Mouse (Mus musculus) midbrain, embryonic 10.5 days (tissue): ENCODE measurements around the gene Il4i1. TPM values are rescaled to one million over a fixed set of nuclear protein-coding genes. Genes with fewer than 3 reads are reported as not detected.

ENCODE experiments used
- DNase-seq: peaks from one replicate; pipeline ENCODE4 v3.0.0-alpha.2; 2017; ENCODE audit warnings: low spot score
- H3K27ac ChIP-seq: fragments of 300-500 bp; sonication (generic); replicated peaks from 2 replicates; pipeline ENCODE4 v1.5.1; 2016; ENCODE audit warnings: mild to moderate bottlenecking
- H3K27me3 ChIP-seq: fragments of 300-500 bp; sonication (generic); 2 replicates; pipeline ENCODE4 v1.6.1; 2016; ENCODE audit warnings: low read depth, mild to moderate bottlenecking; ENCODE audit not compliant: poor library complexity, severe bottlenecking
- H3K36me3 ChIP-seq: fragments of 300-500 bp; sonication (generic); 2 replicates; pipeline ENCODE4 v1.6.1; 2016; ENCODE audit warnings: mild to moderate bottlenecking, moderate library complexity
- H3K4me1 ChIP-seq: fragments of 300-500 bp; sonication (generic); 2 replicates; pipeline ENCODE4 v1.6.1; 2016
- H3K4me3 ChIP-seq: fragments of 300-500 bp; sonication (generic); 2 replicates; pipeline ENCODE4 v1.5.1; 2016; ENCODE audit warnings: mild to moderate bottlenecking, moderate library complexity
- H3K9me3 ChIP-seq: fragments of 300-500 bp; sonication (generic); replicated peaks from 2 replicates; pipeline ENCODE4 v1.6.1; 2016; ENCODE audit warnings: mild to moderate bottlenecking
- WGBS: fragments of 180-500 bp; shearing (Covaris S2); methylation state at CpG from one replicate; pipeline ENCODE4 v1.1.7; 2016; 5-methylcytosine and 5-hydroxymethylcytosine counted together
- microRNA counts: library from miRNA; unstranded; fragments of <30 nt; microRNA quantifications from one replicate; lab custom pipeline; 2017
- microRNA-seq: library from miRNA; unstranded; fragments of <30 nt; microRNA quantifications from one replicate; pipeline ENCODE4, GENCODE M21; 2017
- polyA plus RNA-seq: library from polyadenylated mRNA; unstranded; fragments of >200 nt; fragmentation: Nextera tagmentation; extraction: Ambion mirVana; gene quantifications from 2 replicates; pipeline ENCODE4 v1.2.1, GENCODE M21; 2016

Il4i1 gene
- polyA plus RNA-seq, 1 experiment from 2014 or later = 1.2 TPM

GRCm38 (mm10) chr7:44877833-44878232 lies 61.6 kb downstream of the Il4i1 start:
- no peak for DNase-seq
- Histone ChIP-seq H3K27ac (no peak overlapping the region), H3K27me3 (no peaks in the 10 kb centered on the region), H3K36me3 (peaks cover 75% of the 10 kb centered on the region), H3K4me1 (peaks cover 5% of the 10 kb centered on the region; the same call in 1 of the 2 replicates), H3K4me3 (peak overlapping the region; percentile 20; the same call in 1 of the 2 replicates), H3K9me3 (no peaks in the 10 kb centered on the region)
- 92% methylated on average over 14 of the region's 14 CpGs for WGBS

GRCm38 (mm10) chr7:44883036-44883435 lies 66.8 kb downstream of the Il4i1 start:
- no peak for DNase-seq
- H3K4me1 ChIP-seq = peaks cover 19% of the 10 kb centered on the region
- H3K4me3 ChIP-seq = no peak overlapping the region
- no peaks in the 10 kb centered on the region for H3K27me3 ChIP-seq
- H3K9me3 ChIP-seq = no peaks in the 10 kb centered on the region
- peaks cover 100% of the 10 kb centered on the region for H3K36me3 ChIP-seq
- WGBS = 93% methylated on average over 3 of the region's 3 CpGs
- no peak overlapping the region for H3K27ac ChIP-seq

GRCm38 (mm10) chr7:44884637-44885036 lies 68.5 kb downstream of the Il4i1 start:
- 98% methylated on average over 5 of the region's 5 CpGs for WGBS
- no peak overlapping the region for H3K27ac ChIP-seq
- H3K9me3 ChIP-seq = no peaks in the 10 kb centered on the region
- no peak for DNase-seq
- no peak overlapping the region for H3K4me3 ChIP-seq
- H3K36me3 ChIP-seq = peaks cover 100% of the 10 kb centered on the region
- no peaks in the 10 kb centered on the region for H3K27me3 ChIP-seq
- H3K4me1 ChIP-seq = peaks cover 34% of the 10 kb centered on the region

GRCm38 (mm10) chr7:44886964-44887363 lies 70.8 kb downstream of the Il4i1 start:
- no peak for DNase-seq
- H3K9me3 ChIP-seq = no peaks in the 10 kb centered on the region

GRCm38 (mm10) chr7:44888256-44889105 lies 72.3 kb downstream of the Il4i1 start:
- Histone ChIP-seq H3K36me3 (peaks cover 76% of the 10 kb centered on the region), H3K9me3 (no peaks in the 10 kb centered on the region), H3K4me1 (peaks cover 59% of the 10 kb centered on the region), H3K4me3 (0 out of 2 replicates have a peak overlapping the region, but pooled peaks have one; percentile 9), H3K27me3 (no peaks in the 10 kb centered on the region), H3K27ac (no peak overlapping the region; the same call in 1 of the 2 replicates)
- WGBS = 96% methylated on average over 13 of the region's 13 CpGs
- DNase-seq = no peak

More at GRCm38 (mm10) chr7:44886964-44887363, 70.8 kb downstream of the Il4i1 start:
- no peaks in the 10 kb centered on the region for H3K27me3 ChIP-seq
- H3K36me3 ChIP-seq = peaks cover 91% of the 10 kb centered on the region
- H3K4me3 ChIP-seq = no peak overlapping the region
- WGBS = 91% methylated on average over 7 of the region's 7 CpGs
- H3K27ac ChIP-seq = no peak overlapping the region
- H3K4me1 ChIP-seq = peaks cover 53% of the 10 kb centered on the region

GRCm38 (mm10) chr7:44890180-44890579 lies 74.0 kb downstream of the Il4i1 start:
- Histone ChIP-seq H3K27ac (0 out of 2 replicates have a peak overlapping the region, but pooled peaks have one; percentile 95), H3K9me3 (no peaks in the 10 kb centered on the region), H3K36me3 (peaks cover 59% of the 10 kb centered on the region), H3K4me1 (peaks cover 76% of the 10 kb centered on the region), H3K4me3 (peak overlapping the region; percentile 90), H3K27me3 (no peaks in the 10 kb centered on the region)
- DNase-seq = no peak
- 92% methylated on average over 7 of the region's 7 CpGs for WGBS

MicroRNAs within 50 kb of the gene (microRNA counts, 519-probe panel; counts per million panel counts)
- microRNA mmu-miR-707 (lab: Ali Mortazavi, UCI) = not detected

Small RNA genes lying within 50 kb of the gene (microRNA-seq; reads per million reads assigned to microRNA genes)
- gene Mir707 = not detected

Other genes with a start within 250 kb of the Il4i1 start
- gene Napsa, start 244.0 kb upstream of the Il4i1 start, polyA plus RNA-seq = 0.36 and 0.42 TPM in 2 replicates
- 1.1 and 1.2 TPM in 2 replicates for gene Kcnc3, start 225.7 kb upstream of the Il4i1 start, polyA plus RNA-seq
- gene Myh14, start 145.5 kb upstream of the Il4i1 start, polyA plus RNA-seq = 1.0 and 1.1 TPM in 2 replicates
- not detected in 2 replicates for gene Izumo2, start 107.6 kb upstream of the Il4i1 start, polyA plus RNA-seq
- 44.7 and 49.5 TPM in 2 replicates for gene Vrk3, start 68.0 kb upstream of the Il4i1 start, polyA plus RNA-seq
- 3.2 and 3.6 TPM in 2 replicates for gene Zfp473, start 65.3 kb upstream of the Il4i1 start, polyA plus RNA-seq
- gene Nup62, start 299 bp upstream of the Il4i1 start, polyA plus RNA-seq = 154 and 162 TPM in 2 replicates
- 4.6 and 4.7 TPM in 2 replicates for gene Atf5, start 271 bp downstream of the Il4i1 start, polyA plus RNA-seq
- gene Akt1s1, start 32.6 kb downstream of the Il4i1 start, polyA plus RNA-seq = 89.5 and 98.1 TPM in 2 replicates
- gene Tbc1d17, start 32.7 kb downstream of the Il4i1 start, polyA plus RNA-seq = 77.8 and 89.4 TPM in 2 replicates
- 38.1 and 38.4 TPM in 2 replicates for gene Pnkp, start 40.8 kb downstream of the Il4i1 start, polyA plus RNA-seq
- 478 and 516 TPM in 2 replicates for gene Ptov1, start 53.4 kb downstream of the Il4i1 start, polyA plus RNA-seq
- gene Med25, start 76.3 kb downstream of the Il4i1 start, polyA plus RNA-seq = 213 and 220 TPM in 2 replicates
- 26.9 and 30.6 TPM in 2 replicates for gene Fuz, start 79.7 kb downstream of the Il4i1 start, polyA plus RNA-seq
- gene Ap2a1, start 113.1 kb downstream of the Il4i1 start, polyA plus RNA-seq = 74.2 and 77.0 TPM in 2 replicates
- 0.11 and 0.14 TPM in 2 replicates for gene Tsks, start 126.8 kb downstream of the Il4i1 start, polyA plus RNA-seq
- 22.3 and 26.8 TPM in 2 replicates for gene Cpt1c, start 158.5 kb downstream of the Il4i1 start, polyA plus RNA-seq
- gene Prmt1, start 170.2 kb downstream of the Il4i1 start, polyA plus RNA-seq = 908 and 945 TPM in 2 replicates
- 69.5 and 71.2 TPM in 2 replicates for gene Irf3, start 181.3 kb downstream of the Il4i1 start, polyA plus RNA-seq
- gene Bcl2l12, start 182.3 kb downstream of the Il4i1 start, polyA plus RNA-seq = 77.4 and 78.4 TPM in 2 replicates
- gene Scaf1, start 200.0 kb downstream of the Il4i1 start, polyA plus RNA-seq = 39.6 and 44.8 TPM in 2 replicates
- gene Rras, start 201.6 kb downstream of the Il4i1 start, polyA plus RNA-seq = 22.0 and 23.6 TPM in 2 replicates
- gene Prr12, start 236.5 kb downstream of the Il4i1 start, polyA plus RNA-seq = 10.8 and 11.3 TPM in 2 replicates
- 63.0 and 66.7 TPM in 2 replicates for gene Nosip, start 246.0 kb downstream of the Il4i1 start, polyA plus RNA-seq
- 17.0 and 17.3 TPM in 2 replicates for gene Prrg2, start 246.3 kb downstream of the Il4i1 start, polyA plus RNA-seq